Mouse (Mus musculus): ENCODE measurements around the gene Ttc24. TPM values are rescaled to one million over a fixed set of nuclear protein-coding genes. Genes with fewer than 3 reads are reported as not detected.

The Ttc24 gene
- total and polyA plus RNA-seq, 3 experiments, result not detected

GRCm38 (mm10) chr3:88074351-88074750 lies 3.8 kb downstream of the Ttc24 start:
- TF ChIP-seq CTCF (conservative IDR thresholded peaks at IDR 0.05 in 1 of 2, IDR thresholded peaks at IDR 0.05 in 1 of 2; ENCODE audit: low read depth in 2 of 2, low read length in 2 of 2) (no peak), MAFK (IDR thresholded peaks at IDR 0.05; ENCODE audit: insufficient replicate concordance, low read length) (no peak), RCOR1 (conservative IDR thresholded peaks at IDR 0.05; ENCODE audit: low read depth, low read length) (no peak), USF1 (IDR thresholded peaks at IDR 0.05; ENCODE audit: low read depth, low read length) (no peak), MYC (IDR thresholded peaks at IDR 0.05; ENCODE audit: low read depth, low read length) (no peak), ZMIZ1 (IDR thresholded peaks at IDR 0.05; ENCODE audit: low read depth, low read length) (no peak)
- DNase-seq (ENCODE audit: extremely low read depth), result no peak
- Histone ChIP-seq H3K4me2 (ENCODE audit: insufficient read depth, low read depth, poor library complexity, severe bottlenecking) (no peak overlapping the region), H3K79me2 (replicated peaks; ENCODE audit: control insufficient read depth, extremely low read depth, insufficient read depth, poor library complexity, severe bottlenecking) (no peaks in the 10 kb centered on the region), H3K27me3 (replicated peaks) (peaks cover 76% of the 10 kb centered on the region), H3K27ac (ENCODE audit: insufficient read depth, low read depth) (no peak overlapping the region), H3K4me3 (replicated peaks in 1 of 3; ENCODE audit: low read depth in 2 of 3, low read length in 2 of 3, poor library complexity in 1 of 3) (no peak overlapping the region), H3K9ac (ENCODE audit: insufficient read depth, low read depth) (no peak overlapping the region), H3K9me3 (replicated peaks; ENCODE audit: low read length) (no peaks in the 10 kb centered on the region), H3K4me1 (ENCODE audit: control insufficient read depth in 1 of 2, insufficient read depth in 2 of 2) (no peaks in the 10 kb centered on the region), H3K36me3 (replicated peaks in 1 of 2; ENCODE audit: control insufficient read depth in 1 of 2, insufficient read depth in 1 of 2, low read length in 1 of 2) (no peaks in the 10 kb centered on the region)
- in situ Hi-C loops (cut with MboI; ENCODE audit: low pct_ligation_motif_present, low pct_unique_long_range_greater_than_20kb, low sequenced_read_pairs), result no loop called here
- dilution Hi-C loops (cut with MboI; ENCODE audit: extremely low pct_ligation_motif_present, extremely low pct_unique_long_range_greater_than_20kb, low sequenced_read_pairs), result no loop called here

- H3K79me2 ChIP-seq (replicated peaks; ENCODE audit: control insufficient read depth, extremely low read depth, insufficient read depth, poor library complexity, severe bottlenecking), result no peaks in the 10 kb centered on the region
- TF ChIP-seq POLR2AphosphoS2 (IDR thresholded peaks at IDR 0.05; ENCODE audit: low read depth, low read length), result no peak
- no peaks in the 10 kb centered on the region for H3K36me3 ChIP-seq (replicated peaks in 1 of 2; ENCODE audit: control insufficient read depth in 1 of 2, insufficient read depth in 1 of 2, low read length in 1 of 2)
- in situ Hi-C loops (cut with MboI; ENCODE audit: low pct_ligation_motif_present, low pct_unique_long_range_greater_than_20kb, low sequenced_read_pairs), result no loop called here
- no peak overlapping the region for H3K4me3 ChIP-seq (replicated peaks in 1 of 3; ENCODE audit: low read depth in 2 of 3, low read length in 2 of 3, poor library complexity in 1 of 3)
- H3K9ac ChIP-seq (ENCODE audit: insufficient read depth, low read depth), result no peak overlapping the region
- H3K27me3 ChIP-seq (replicated peaks), result peaks cover 75% of the 10 kb centered on the region
- H3K9me3 ChIP-seq (replicated peaks; ENCODE audit: low read length), result no peaks in the 10 kb centered on the region
- no peak for DNase-seq (ENCODE audit: extremely low read depth)
- H3K4me1 ChIP-seq (ENCODE audit: control insufficient read depth in 1 of 2, insufficient read depth in 2 of 2), result no peaks in the 10 kb centered on the region
- dilution Hi-C loops (cut with MboI; ENCODE audit: extremely low pct_ligation_motif_present, extremely low pct_unique_long_range_greater_than_20kb, low sequenced_read_pairs), result no loop called here
- no peak overlapping the region for H3K4me2 ChIP-seq (ENCODE audit: insufficient read depth, low read depth, poor library complexity, severe bottlenecking)
- H3K27ac ChIP-seq (ENCODE audit: insufficient read depth, low read depth), result no peak overlapping the region
These were observed 4.5 kb downstream of the Ttc24 start for GRCm38 (mm10) chr3:88073631-88074030.

- in situ Hi-C loops (cut with MboI; ENCODE audit: low pct_ligation_motif_present, low pct_unique_long_range_greater_than_20kb, low sequenced_read_pairs) (no loop called here), dilution Hi-C loops (cut with MboI; ENCODE audit: extremely low pct_ligation_motif_present, extremely low pct_unique_long_range_greater_than_20kb, low sequenced_read_pairs) (no loop called here)
- H3K9ac ChIP-seq (ENCODE audit: insufficient read depth, low read depth), result no peak overlapping the region
- no peaks in the 10 kb centered on the region for H3K36me3 ChIP-seq (replicated peaks in 1 of 2; ENCODE audit: control insufficient read depth in 1 of 2, insufficient read depth in 1 of 2, low read length in 1 of 2)
- no peak overlapping the region for H3K4me3 ChIP-seq (replicated peaks in 1 of 3; ENCODE audit: low read depth in 2 of 3, low read length in 2 of 3, poor library complexity in 1 of 3)
- TF ChIP-seq ETS1 (conservative IDR thresholded peaks at IDR 0.05; ENCODE audit: low read depth, low read length), result no peak
- TF ChIP-seq TBP (conservative IDR thresholded peaks at IDR 0.05; ENCODE audit: low read depth, low read length), result no peak
- TF ChIP-seq RAD21 (IDR thresholded peaks at IDR 0.05; ENCODE audit: low read depth, low read length), result peak; percentile 98
- TF ChIP-seq CTCF (conservative IDR thresholded peaks at IDR 0.05 in 1 of 2, IDR thresholded peaks at IDR 0.05 in 1 of 2; ENCODE audit: low read depth in 2 of 2, low read length in 2 of 2), result peak; percentile 81 to 98
- no peak for TF ChIP-seq KAT2A (IDR thresholded peaks at IDR 0.05; ENCODE audit: insufficient replicate concordance, low read length)
- no peak for TF ChIP-seq MAFK (IDR thresholded peaks at IDR 0.05; ENCODE audit: insufficient replicate concordance, low read length)
- TF ChIP-seq MAX (IDR thresholded peaks at IDR 0.05; ENCODE audit: low read length), result no peak
- TF ChIP-seq UBTF (IDR thresholded peaks at IDR 0.05; ENCODE audit: low read depth, low read length), result no peak
- no peak for TF ChIP-seq POLR2A (IDR thresholded peaks at IDR 0.05; ENCODE audit: low read depth, low read length)
- TF ChIP-seq USF1 (IDR thresholded peaks at IDR 0.05; ENCODE audit: low read depth, low read length), result no peak
- TF ChIP-seq ZC3H11A (IDR thresholded peaks at IDR 0.05; ENCODE audit: low read depth, low read length), result peak; percentile 79
- no peak for TF ChIP-seq JUN (IDR thresholded peaks at IDR 0.05; ENCODE audit: insufficient read depth, low read depth, low read length)
- TF ChIP-seq SMC3 (IDR thresholded peaks at IDR 0.05; ENCODE audit: low read depth, low read length), result peak; percentile 96
- TF ChIP-seq MXI1 (IDR thresholded peaks at IDR 0.05; ENCODE audit: low read depth, low read length), result no peak
- TF ChIP-seq HCFC1 (IDR thresholded peaks at IDR 0.05; ENCODE audit: low read depth, low read length), result no peak
- TF ChIP-seq BHLHE40 (IDR thresholded peaks at IDR 0.05; ENCODE audit: low read depth, low read length), result no peak
- no peak overlapping the region for H3K4me2 ChIP-seq (ENCODE audit: insufficient read depth, low read depth, poor library complexity, severe bottlenecking)
- no peaks in the 10 kb centered on the region for H3K9me3 ChIP-seq (replicated peaks; ENCODE audit: low read length)
- no peak overlapping the region for H3K27ac ChIP-seq (ENCODE audit: insufficient read depth, low read depth)
- H3K27me3 ChIP-seq (replicated peaks), result peaks cover 79% of the 10 kb centered on the region
- no peaks in the 10 kb centered on the region for H3K4me1 ChIP-seq (ENCODE audit: control insufficient read depth in 1 of 2, insufficient read depth in 2 of 2)
- peak; percentile 82 for DNase-seq (ENCODE audit: extremely low read depth)
- no peaks in the 10 kb centered on the region for H3K79me2 ChIP-seq (replicated peaks; ENCODE audit: control insufficient read depth, extremely low read depth, insufficient read depth, poor library complexity, severe bottlenecking)
These were observed 6.3 kb downstream of the Ttc24 start for GRCm38 (mm10) chr3:88071783-88072182.

All from CH12.LX (cell line).